Mouse (Mus musculus): ENCODE results near the gene Tas2r135.

DNA sequence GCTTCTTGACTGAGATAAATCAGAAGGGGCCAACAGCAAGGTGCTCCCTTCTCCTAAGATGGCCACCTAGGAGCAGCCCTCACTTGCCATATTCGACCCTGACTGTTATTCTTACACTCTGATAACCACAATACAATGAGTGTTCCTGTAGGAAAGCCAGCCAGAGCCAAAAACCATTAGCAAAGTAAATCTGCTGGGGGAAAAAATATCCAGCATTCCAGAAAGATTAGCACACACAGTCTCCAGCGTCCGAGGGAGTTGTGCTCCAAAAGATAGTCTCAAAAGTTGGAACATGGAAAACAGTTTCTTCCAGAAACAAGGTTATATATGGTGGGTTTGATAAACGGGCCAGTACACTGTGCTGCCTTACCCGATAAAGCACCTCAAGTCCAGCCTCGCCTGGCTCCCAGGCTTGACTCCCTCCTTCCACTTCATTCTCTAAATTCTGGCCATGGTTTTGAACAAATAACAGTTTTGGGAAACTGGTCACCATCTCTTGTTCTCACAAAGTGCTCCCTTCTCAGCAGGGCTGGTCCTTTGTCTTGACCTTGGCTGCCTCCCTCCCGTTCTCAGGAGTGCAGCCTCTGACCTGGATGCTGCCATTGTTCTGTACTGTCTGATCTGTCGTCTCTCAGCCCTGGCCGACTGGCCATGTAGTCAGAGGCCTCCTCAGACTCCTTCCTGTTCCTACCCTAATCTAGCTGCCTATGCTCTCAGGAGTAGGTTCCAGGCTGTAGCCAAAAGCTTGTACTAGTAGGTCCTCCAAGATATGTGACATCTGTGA, 45.7 kb upstream of the Tas2r135 start:
- TF ChIP-seq GATA1 (IDR thresholded peaks at IDR 0.05; ENCODE audit: borderline replicate concordance, low read length), result no peak
- no peak for TF ChIP-seq FLI1 (IDR thresholded peaks at IDR 0.05; ENCODE audit: low read length)
